Mouse (Mus musculus): ENCODE measurements around the gene 4931406C07Rik. TPM values are rescaled to one million over a fixed set of nuclear protein-coding genes. Genes with fewer than 3 reads are reported as not detected.

The 4931406C07Rik gene
- total RNA-seq, 1 experiment, result 6.5 TPM

DNA sequence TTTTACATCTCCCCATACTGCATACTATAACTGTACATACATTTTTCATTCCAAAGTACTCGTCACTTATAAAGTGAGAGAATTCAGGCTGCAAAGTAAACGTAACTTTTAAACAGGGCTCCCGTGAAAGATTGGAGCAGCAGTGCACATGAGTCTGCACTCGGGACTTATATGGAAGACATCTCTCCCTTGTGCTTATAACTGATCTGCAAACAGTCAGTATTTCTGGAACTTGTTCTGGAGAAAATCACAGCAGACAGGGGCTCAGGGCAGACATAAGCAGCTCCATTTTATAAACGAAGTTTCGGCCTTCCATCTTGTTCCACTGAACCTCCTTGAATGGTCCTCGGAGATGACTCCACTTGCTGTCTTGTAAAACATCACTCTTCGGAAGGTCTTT lies 44.3 kb downstream of the 4931406C07Rik start:
- no peaks in the 10 kb centered on the region for H3K9me3 ChIP-seq (ENCODE audit: control insufficient read depth, insufficient read depth, low read depth, low read length)
- no peak overlapping the region for H3K27ac ChIP-seq (ENCODE audit: insufficient read depth, low read depth, low read length, poor library complexity, severe bottlenecking)
- TF ChIP-seq HCFC1 (IDR thresholded peaks at IDR 0.05; ENCODE audit: borderline replicate concordance, insufficient read depth, low read length) (no peak), MAFK (IDR thresholded peaks at IDR 0.05; ENCODE audit: insufficient read depth, low read depth, low read length) (no peak), ZNF384 (IDR thresholded peaks at IDR 0.05; ENCODE audit: low read depth, low read length) (no peak), CHD2 (IDR thresholded peaks at IDR 0.05; ENCODE audit: low read depth, low read length) (no peak), ZC3H11A (IDR thresholded peaks at IDR 0.05; ENCODE audit: borderline replicate concordance, low read depth, low read length) (no peak)
- DNase-seq (ENCODE audit: low read depth, low spot score), result no peak
- in situ Hi-C loops (cut with MboI; ENCODE audit: low sequenced_read_pairs in 2 of 2, unreplicated experiment in 2 of 2), result loop anchor here in 1 of 2 experiments (25.0 kb wide), 1 partner anchor 450 kb away; no protein-coding TSS in a partner anchor
- 0 out of 4 replicates have a peak, but pooled peaks cover 0 to 2% of the 10 kb centered on the region in 2 experiments for H3K4me1 ChIP-seq (ENCODE audit: control insufficient read depth in 2 of 2, insufficient read depth in 2 of 2, low read length in 2 of 2, poor library complexity in 1 of 2)
- no peak overlapping the region for H3K4me3 ChIP-seq (ENCODE audit: insufficient read depth in 1 of 2, low read depth in 1 of 2, low read length in 2 of 2, poor library complexity in 1 of 2, severe bottlenecking in 1 of 2)
- peaks cover 43% of the 10 kb centered on the region for H3K36me3 ChIP-seq (ENCODE audit: control insufficient read depth, insufficient read depth, low read length, poor library complexity, severe bottlenecking)
- no peak overlapping the region for H3K9ac ChIP-seq (ENCODE audit: insufficient read depth, low read depth, low read length, poor library complexity, severe bottlenecking)

- Histone ChIP-seq H3K9ac (ENCODE audit: insufficient read depth, low read depth, low read length, poor library complexity, severe bottlenecking) (no peak overlapping the region), H3K9me3 (ENCODE audit: control insufficient read depth, insufficient read depth, low read depth, low read length) (no peaks in the 10 kb centered on the region), H3K4me3 (ENCODE audit: insufficient read depth in 1 of 2, low read depth in 1 of 2, low read length in 2 of 2, poor library complexity in 1 of 2, severe bottlenecking in 1 of 2) (no peak overlapping the region), H3K36me3 (ENCODE audit: control insufficient read depth, insufficient read depth, low read length, poor library complexity, severe bottlenecking) (0 out of 2 replicates have a peak, but pooled peaks cover under 1% of the 10 kb centered on the region), H3K27ac (ENCODE audit: insufficient read depth, low read depth, low read length, poor library complexity, severe bottlenecking) (no peak overlapping the region), H3K4me1 (ENCODE audit: control insufficient read depth in 2 of 2, insufficient read depth in 2 of 2, low read length in 2 of 2, poor library complexity in 1 of 2) (0 out of 4 replicates have a peak, but pooled peaks cover 0 to 2% of the 10 kb centered on the region in 2 experiments)
- no peak for DNase-seq (ENCODE audit: low read depth, low spot score)
- in situ Hi-C loops (cut with MboI; ENCODE audit: low sequenced_read_pairs in 2 of 2, unreplicated experiment in 2 of 2), result loop anchor here in 1 of 2 experiments (25.0 kb wide), 1 partner anchor 444 kb away; no protein-coding TSS in a partner anchor
- no peak for TF ChIP-seq HCFC1 (IDR thresholded peaks at IDR 0.05; ENCODE audit: borderline replicate concordance, insufficient read depth, low read length)
- no peak for TF ChIP-seq MAFK (IDR thresholded peaks at IDR 0.05; ENCODE audit: insufficient read depth, low read depth, low read length)
- TF ChIP-seq ZNF384 (IDR thresholded peaks at IDR 0.05; ENCODE audit: low read depth, low read length), result no peak
- TF ChIP-seq CHD2 (IDR thresholded peaks at IDR 0.05; ENCODE audit: low read depth, low read length), result no peak
- no peak for TF ChIP-seq ZC3H11A (IDR thresholded peaks at IDR 0.05; ENCODE audit: borderline replicate concordance, low read depth, low read length)
These were observed 50.0 kb downstream of the 4931406C07Rik start for GRCm38 (mm10) chr9:15256214-15256613.

GRCm38 (mm10) chr9:15254501-15254900 lies 51.7 kb downstream of the 4931406C07Rik start:
- H3K9ac ChIP-seq (ENCODE audit: insufficient read depth, low read depth, low read length, poor library complexity, severe bottlenecking), result no peak overlapping the region
- in situ Hi-C loops (cut with MboI; ENCODE audit: low sequenced_read_pairs in 2 of 2, unreplicated experiment in 2 of 2), result loop anchor here in 1 of 2 experiments (25.0 kb wide), 1 partner anchor 442 kb away; no protein-coding TSS in a partner anchor
- H3K4me3 ChIP-seq (ENCODE audit: insufficient read depth in 1 of 2, low read depth in 1 of 2, low read length in 2 of 2, poor library complexity in 1 of 2, severe bottlenecking in 1 of 2), result no peak overlapping the region
- H3K27ac ChIP-seq (ENCODE audit: insufficient read depth, low read depth, low read length, poor library complexity, severe bottlenecking), result no peak overlapping the region
- peaks cover 0 to 2% of the 10 kb centered on the region in 2 experiments; a peak in 1 of 4 replicates for H3K4me1 ChIP-seq (ENCODE audit: control insufficient read depth in 2 of 2, insufficient read depth in 2 of 2, low read length in 2 of 2, poor library complexity in 1 of 2)
- H3K9me3 ChIP-seq (ENCODE audit: control insufficient read depth, insufficient read depth, low read depth, low read length), result no peaks in the 10 kb centered on the region
- H3K36me3 ChIP-seq (ENCODE audit: control insufficient read depth, insufficient read depth, low read length, poor library complexity, severe bottlenecking), result no peaks in the 10 kb centered on the region
- no peak for DNase-seq (ENCODE audit: low read depth, low spot score)
- TF ChIP-seq ZNF384 (IDR thresholded peaks at IDR 0.05; ENCODE audit: low read depth, low read length) (no peak), HCFC1 (IDR thresholded peaks at IDR 0.05; ENCODE audit: borderline replicate concordance, insufficient read depth, low read length) (no peak), MAFK (IDR thresholded peaks at IDR 0.05; ENCODE audit: insufficient read depth, low read depth, low read length) (no peak), CHD2 (IDR thresholded peaks at IDR 0.05; ENCODE audit: low read depth, low read length) (no peak)

DNA sequence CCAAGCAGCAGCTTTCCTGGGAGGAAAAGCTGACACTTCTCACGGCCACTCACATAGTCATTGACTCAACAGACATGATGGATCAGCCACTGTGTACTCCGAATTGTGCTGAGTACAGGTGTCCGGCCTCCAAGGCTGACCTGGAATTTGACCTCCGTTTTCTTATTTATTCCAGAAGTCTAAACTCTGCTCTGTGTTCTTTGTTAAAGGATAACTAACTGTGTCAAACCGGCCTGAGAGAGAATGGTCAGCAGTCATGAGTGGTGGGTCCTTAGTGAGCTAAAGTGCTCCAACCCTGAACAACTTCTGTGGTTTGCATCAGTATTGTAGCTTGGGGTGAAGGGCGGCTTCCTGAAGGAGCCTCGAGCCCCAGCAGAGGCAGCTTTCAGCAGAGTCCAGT lies 54.1 kb downstream of the 4931406C07Rik start:
- H3K4me3 ChIP-seq (ENCODE audit: insufficient read depth in 1 of 2, low read depth in 1 of 2, low read length in 2 of 2, poor library complexity in 1 of 2, severe bottlenecking in 1 of 2), result no peak overlapping the region
- no peak for TF ChIP-seq HCFC1 (IDR thresholded peaks at IDR 0.05; ENCODE audit: borderline replicate concordance, insufficient read depth, low read length)
- no peak for TF ChIP-seq CHD2 (IDR thresholded peaks at IDR 0.05; ENCODE audit: low read depth, low read length)
- no peaks in the 10 kb centered on the region for H3K36me3 ChIP-seq (ENCODE audit: control insufficient read depth, insufficient read depth, low read length, poor library complexity, severe bottlenecking)
- H3K9me3 ChIP-seq (ENCODE audit: control insufficient read depth, insufficient read depth, low read depth, low read length), result no peaks in the 10 kb centered on the region
- peaks cover 0 to 2% of the 10 kb centered on the region in 2 experiments; a peak in 1 of 4 replicates for H3K4me1 ChIP-seq (ENCODE audit: control insufficient read depth in 2 of 2, insufficient read depth in 2 of 2, low read length in 2 of 2, poor library complexity in 1 of 2)
- DNase-seq (ENCODE audit: low read depth, low spot score), result no peak
- no peak overlapping the region for H3K27ac ChIP-seq (ENCODE audit: insufficient read depth, low read depth, low read length, poor library complexity, severe bottlenecking)
- no peak overlapping the region for H3K9ac ChIP-seq (ENCODE audit: insufficient read depth, low read depth, low read length, poor library complexity, severe bottlenecking)
- in situ Hi-C loops (cut with MboI; ENCODE audit: low sequenced_read_pairs in 2 of 2, unreplicated experiment in 2 of 2), result loop anchor here in 1 of 2 experiments (25.0 kb wide), 1 partner anchor 440 kb away; no protein-coding TSS in a partner anchor

Measured in ES-E14 (cell line).